Comparison of ENCODE assay signal across 8 mouse cellular contexts in genomic region chr7:120982968-120983367, GRCm38 (mm10). TPM values are rescaled to one million over a fixed set of nuclear protein-coding genes. Genes with fewer than 3 reads are reported as not detected.
DNase-seq lines count a peak whose midpoint lies in the region; ATAC-seq and TF ChIP-seq lines count a peak whose summit lies in the region.

No protein-coding gene starts in this region.

- peaks cover 10% of the 10 kb centered on the region for H3K4me1 ChIP-seq in lung, embryonic 16.5 days (replicated peaks; ENCODE audit: control insufficient read depth, insufficient read depth, low read length)
- peaks cover 16% of the 10 kb centered on the region for H3K4me1 ChIP-seq in embryonic facial prominence, embryonic 14.5 days (ENCODE audit: control insufficient read depth, insufficient read depth, low read length)
- H3K4me1 ChIP-seq in limb, embryonic 14.5 days (ENCODE audit: control insufficient read depth, insufficient read depth, low read length): peaks cover 12% of the 10 kb centered on the region

- 4% methylated on average over 7 of the region's 7 CpGs for WGBS in lung, embryonic 16.5 days
- WGBS in embryonic facial prominence, embryonic 14.5 days: 8% methylated on average over 7 of the region's 7 CpGs
- 6% methylated on average over 7 of the region's 7 CpGs for WGBS in limb, embryonic 14.5 days

- H3K36me3 ChIP-seq in lung, embryonic 16.5 days (ENCODE audit: control insufficient read depth, insufficient read depth, low read length): no peaks in the 10 kb centered on the region
- no peaks in the 10 kb centered on the region for H3K36me3 ChIP-seq in embryonic facial prominence, embryonic 14.5 days (ENCODE audit: control insufficient read depth, insufficient read depth, low read length)
- H3K36me3 ChIP-seq in limb, embryonic 14.5 days (ENCODE audit: control insufficient read depth, insufficient read depth, low read length): no peaks in the 10 kb centered on the region

- peak overlapping the region; percentile 87 for H3K4me2 ChIP-seq in lung, embryonic 16.5 days (ENCODE audit: low read depth, low read length)
- H3K4me2 ChIP-seq in embryonic facial prominence, embryonic 14.5 days (ENCODE audit: low read depth, low read length): peak overlapping the region; percentile 87
- peak overlapping the region; percentile 60 for H3K4me2 ChIP-seq in limb, embryonic 14.5 days (replicated peaks; ENCODE audit: low read depth, low read length, severe bottlenecking)

- H3K4me3 ChIP-seq in lung, embryonic 16.5 days (ENCODE audit: low read length): peak overlapping the region; percentile 88
- peak overlapping the region; percentile 72 for H3K4me3 ChIP-seq in embryonic facial prominence, embryonic 14.5 days (ENCODE audit: low read depth, low read length)
- H3K4me3 ChIP-seq in limb, embryonic 14.5 days (replicated peaks; ENCODE audit: low read length): peak overlapping the region; percentile 90

- H3K9ac ChIP-seq in lung, embryonic 16.5 days (ENCODE audit: low read length): peak overlapping the region; percentile 78
- H3K9ac ChIP-seq in embryonic facial prominence, embryonic 14.5 days (ENCODE audit: low read depth, low read length): peak overlapping the region; percentile 77
- H3K9ac ChIP-seq in limb, embryonic 14.5 days (ENCODE audit: low read depth, low read length, severe bottlenecking): peak overlapping the region; percentile 80

- H3K27ac ChIP-seq in lung, embryonic 16.5 days (ENCODE audit: low read length): peak overlapping the region; percentile 44; the same call in 1 of the 2 replicates
- H3K27ac ChIP-seq in embryonic facial prominence, embryonic 14.5 days (replicated peaks; ENCODE audit: low read depth, low read length): peak overlapping the region; percentile 56
- no peak overlapping the region for H3K27ac ChIP-seq in limb, embryonic 14.5 days (replicated peaks; ENCODE audit: low read depth, low read length)

- peaks cover 6% of the 10 kb centered on the region; the same call in 1 of the 2 replicates for H3K27me3 ChIP-seq in lung, embryonic 16.5 days (ENCODE audit: control insufficient read depth, insufficient read depth, low read depth, low read length)
- no peaks in the 10 kb centered on the region for H3K27me3 ChIP-seq in embryonic facial prominence, embryonic 14.5 days (replicated peaks; ENCODE audit: control insufficient read depth, insufficient read depth, low read length)
- H3K27me3 ChIP-seq in limb, embryonic 14.5 days (ENCODE audit: control insufficient read depth, insufficient read depth, low read length): no peaks in the 10 kb centered on the region

- no peak for DNase-seq in lung, postnatal 14 days
- DNase-seq in embryonic facial prominence, embryonic 14.5 days (ENCODE audit: low spot score): peak; percentile 22
- DNase-seq in limb, embryonic 14.5 days (ENCODE audit: low spot score): peak; percentile 40
- peak; percentile 40 for DNase-seq in retina, postnatal 1 day
- DNase-seq in adipocyte (ENCODE audit: low spot score): no peak
- no peak for DNase-seq in left cerebral cortex, adult 18-20 months (ENCODE audit: low spot score in 2 of 2)

- no peaks in the 10 kb centered on the region for H3K9me3 ChIP-seq in lung, embryonic 16.5 days (ENCODE audit: control insufficient read depth, low read length)
- no peaks in the 10 kb centered on the region for H3K9me3 ChIP-seq in embryonic facial prominence, embryonic 14.5 days (ENCODE audit: control insufficient read depth, low read length)
- H3K9me3 ChIP-seq in limb, embryonic 14.5 days (ENCODE audit: control insufficient read depth, low read length): no peaks in the 10 kb centered on the region

- no peak for ATAC-seq in lung, embryonic 16.5 days (ENCODE audit: low read depth)
- no peak for ATAC-seq in embryonic facial prominence, embryonic 14.5 days (ENCODE audit: low read depth)
- no peak for ATAC-seq in limb, embryonic 14.5 days (ENCODE audit: low FRiP score, low read depth)
- no peak for ATAC-seq in granulocyte monocyte progenitor cell, adult 5-6 weeks (replicated peaks; ENCODE audit: poor library complexity, severe bottlenecking)

- TF ChIP-seq POLR2A in limb, embryonic 14.5 days (IDR thresholded peaks at IDR 0.05; ENCODE audit: borderline replicate concordance, extremely low read depth, insufficient read depth, insufficient read length): no peak

RNA-seq across cellular contexts. Expression of gene Mfsd13b, which starts 0.7 kb away (rescaled TPM):
- polyA plus RNA-seq in lung, embryonic 16.5 days (2015; fragmentation: Nextera tagmentation; extraction: Ambion mirVana): 0.23 TPM in 1 of 2 replicates, not detected in the other
- polyA plus RNA-seq in embryonic facial prominence, embryonic 14.5 days (2014; fragmentation: Nextera tagmentation; extraction: Ambion mirVana): 0.55 TPM in 1 of 2 replicates, not detected in the other
- polyA plus RNA-seq in limb, embryonic 14.5 days (2012; rRNA removed): 0.26 and 0.55 TPM in 2 replicates
- polyA plus RNA-seq in limb, embryonic 14.5 days (2014; fragmentation: Nextera tagmentation; extraction: Ambion mirVana): 0.36 TPM in 1 of 2 replicates, not detected in the other
- total RNA-seq in granulocyte monocyte progenitor cell, adult 5-6 weeks (2014; fragmentation: Nextera tagmentation): not detected in 2 replicates
- not detected in 2 replicates for total RNA-seq in granulocyte monocyte progenitor cell, adult 5-6 weeks (2017)
- total RNA-seq in left cerebral cortex, adult 18-20 months (2021): under 1 TPM; 0.21 to 0.46 TPM

RNA-seq across cellular contexts. Expression of gene Cdr2, which starts 0.9 kb away (rescaled TPM):
- 8.5 and 9.2 TPM in 2 replicates for polyA plus RNA-seq in lung, embryonic 16.5 days (2015; fragmentation: Nextera tagmentation; extraction: Ambion mirVana)
- polyA plus RNA-seq in embryonic facial prominence, embryonic 14.5 days (2014; fragmentation: Nextera tagmentation; extraction: Ambion mirVana): 17.5 and 21.0 TPM in 2 replicates
- polyA plus RNA-seq in limb, embryonic 14.5 days (2012; rRNA removed): 28.9 and 36.2 TPM in 2 replicates
- 17.0 and 19.4 TPM in 2 replicates for polyA plus RNA-seq in limb, embryonic 14.5 days (2014; fragmentation: Nextera tagmentation; extraction: Ambion mirVana)
- 1.6 and 2.9 TPM in 2 replicates for total RNA-seq in granulocyte monocyte progenitor cell, adult 5-6 weeks (2014; fragmentation: Nextera tagmentation)
- total RNA-seq in granulocyte monocyte progenitor cell, adult 5-6 weeks (2017): 1.7 and 2.8 TPM in 2 replicates
- total RNA-seq in left cerebral cortex, adult 18-20 months (2021): 10 to 100 TPM in 1 of 2 experiments, 1 to 10 TPM in 1; 9.0 to 11.4 TPM

RNA-seq across cellular contexts. Expression of gene Mettl9, which starts 51.3 kb away (rescaled TPM):
- polyA plus RNA-seq in lung, embryonic 16.5 days (2015; fragmentation: Nextera tagmentation; extraction: Ambion mirVana): 116 and 117 TPM in 2 replicates
- polyA plus RNA-seq in embryonic facial prominence, embryonic 14.5 days (2014; fragmentation: Nextera tagmentation; extraction: Ambion mirVana): 142 and 151 TPM in 2 replicates
- 91.6 and 94.8 TPM in 2 replicates for polyA plus RNA-seq in limb, embryonic 14.5 days (2012; rRNA removed)
- 188 and 197 TPM in 2 replicates for polyA plus RNA-seq in limb, embryonic 14.5 days (2014; fragmentation: Nextera tagmentation; extraction: Ambion mirVana)
- total RNA-seq in granulocyte monocyte progenitor cell, adult 5-6 weeks (2014; fragmentation: Nextera tagmentation): 43.8 and 61.5 TPM in 2 replicates
- total RNA-seq in granulocyte monocyte progenitor cell, adult 5-6 weeks (2017): 62.1 and 72.0 TPM in 2 replicates
- total RNA-seq in left cerebral cortex, adult 18-20 months (2021): 100 to 1,000 TPM in 1 of 2 experiments, 10 to 100 TPM in 1; 97.5 to 106 TPM

Comparison
In these comparisons a context has a peak if more than half of its experiments do, and no peak if none do; other contexts are left out.
1. DNase-seq: peak in embryonic facial prominence, embryonic 14.5 days (single experiment), limb, embryonic 14.5 days (single experiment) and retina, postnatal 1 day (single experiment); none in lung, postnatal 14 days (single experiment), adipocyte (single experiment) and left cerebral cortex, adult 18-20 months (0 of 2).
2. Peak in every context shown above with its lines, with median percentiles within 50 percentile points of each other: H3K4me2 ChIP-seq, H3K4me3 ChIP-seq and H3K9ac ChIP-seq.